In the genomic region with DNA sequence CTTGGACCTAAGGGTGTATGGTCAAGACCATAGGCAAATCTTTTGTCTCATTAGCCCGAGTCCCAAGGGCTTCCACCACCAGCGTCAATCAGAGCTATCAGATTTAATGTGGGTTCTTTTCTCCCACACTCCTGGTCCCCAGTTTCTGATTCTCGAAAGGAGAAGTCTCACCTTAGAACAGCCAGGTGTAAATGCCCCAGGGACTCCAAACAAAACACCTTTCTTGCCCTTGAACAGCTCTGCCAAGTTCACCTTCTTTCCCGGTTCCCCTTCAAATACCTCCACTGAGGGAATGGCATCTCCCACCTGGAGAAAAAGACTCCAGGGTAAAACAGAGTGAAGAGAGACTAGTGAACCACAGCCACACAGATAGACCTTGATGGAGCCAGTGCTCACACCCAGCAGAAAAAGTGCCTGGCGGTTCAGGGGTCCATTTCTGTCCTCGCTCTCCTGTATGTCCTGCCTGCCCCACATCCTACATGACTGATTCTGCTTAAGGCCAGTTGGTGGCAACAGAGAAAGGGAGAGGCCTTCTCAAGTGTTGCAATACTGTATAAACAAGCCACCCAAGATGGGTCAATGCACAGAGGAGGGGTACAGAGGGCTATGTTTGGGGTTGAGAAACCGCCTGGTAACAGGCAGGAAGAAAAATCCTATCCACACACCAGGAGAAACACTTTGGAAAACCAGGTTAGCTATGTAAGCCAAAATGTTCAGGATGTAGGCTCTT, we compare ENCODE assay signal across 8 mouse cellular contexts. TPM values are rescaled to one million over a fixed set of nuclear protein-coding genes. Genes with fewer than 3 reads are reported as not detected.
DNase-seq lines count a peak whose midpoint lies in the region; ATAC-seq and TF ChIP-seq lines count a peak whose summit lies in the region.

No protein-coding gene starts in this region.

- H3K36me3 ChIP-seq in kidney, adult 2 months (ENCODE audit: control insufficient read depth, insufficient read depth, low read length), result peaks cover 3% of the 10 kb centered on the region
- H3K36me3 ChIP-seq in forebrain, embryonic 10.5 days (replicated peaks), result peaks cover 61% of the 10 kb centered on the region
- peaks cover 50% of the 10 kb centered on the region for H3K36me3 ChIP-seq in limb, embryonic 13.5 days
- H3K36me3 ChIP-seq in myocyte (ENCODE audit: control insufficient read depth, insufficient read depth), result peaks cover 8% of the 10 kb centered on the region

- peaks cover 31% of the 10 kb centered on the region; the same call in 1 of the 2 replicates for H3K4me1 ChIP-seq in kidney, adult 2 months (ENCODE audit: control insufficient read depth, insufficient read depth, low read length)
- H3K4me1 ChIP-seq in forebrain, embryonic 10.5 days, result peaks cover 39% of the 10 kb centered on the region
- H3K4me1 ChIP-seq in limb, embryonic 13.5 days, result peaks cover 26% of the 10 kb centered on the region

- 27% methylated on average over 7 of the region's 7 CpGs for WGBS in kidney, adult 2 months
- 91% methylated on average over 7 of the region's 7 CpGs for WGBS in forebrain, embryonic 10.5 days
- WGBS in limb, embryonic 13.5 days, result 86% methylated on average over 7 of the region's 7 CpGs

- H3K4me2 ChIP-seq in limb, embryonic 13.5 days (replicated peaks), result peak overlapping the region; percentile 69
- peak overlapping the region; percentile 81 for H3K4me2 ChIP-seq in myocyte (ENCODE audit: low read depth)

- TF ChIP-seq POLR2A in kidney, adult 2 months (IDR thresholded peaks at IDR 0.05; ENCODE audit: low read depth, low read length), result no peak
- TF ChIP-seq POLR2A in myocyte (IDR thresholded peaks at IDR 0.05; ENCODE audit: insufficient read length, low read depth), result no peak

- peak overlapping the region; percentile 72 for H3K27ac ChIP-seq in kidney, adult 2 months (ENCODE audit: insufficient read depth, low read depth, low read length)
- no peak overlapping the region for H3K27ac ChIP-seq in forebrain, embryonic 10.5 days
- no peak overlapping the region for H3K27ac ChIP-seq in limb, embryonic 13.5 days

- peak; percentile 28; the same call in 1 of the 2 replicates for TF ChIP-seq CTCF in kidney, adult 2 months (conservative IDR thresholded peaks at IDR 0.05; ENCODE audit: insufficient read depth, insufficient read length, low read depth, low read length)

- DNase-seq in kidney, adult 2 months, result peak; percentile 60
- DNase-seq in kidney, postnatal 10 days, result no peak
- no peak for DNase-seq in forebrain, embryonic 10.5 days (ENCODE audit: extremely low spot score, low spot score)
- no peak for DNase-seq in right cerebral cortex, postnatal 10 days (ENCODE audit: low spot score in 2 of 2)
- no peak for DNase-seq in spleen, postnatal 36 days (ENCODE audit: low spot score in 2 of 2)
- no peak for DNase-seq in urinary bladder, postnatal 10 days (ENCODE audit: low spot score)

- peaks cover 25% of the 10 kb centered on the region for H3K79me2 ChIP-seq in myocyte (ENCODE audit: control insufficient read depth, insufficient read depth)

- no peak for ATAC-seq in limb, embryonic 13.5 days (ENCODE audit: low FRiP score, low read depth)

- H3K27me3 ChIP-seq in kidney, adult 2 months (replicated peaks; ENCODE audit: control insufficient read depth, insufficient read depth, low read length), result no peaks in the 10 kb centered on the region
- no peaks in the 10 kb centered on the region for H3K27me3 ChIP-seq in forebrain, embryonic 10.5 days (ENCODE audit: poor library complexity, severe bottlenecking)
- H3K27me3 ChIP-seq in limb, embryonic 13.5 days, result no peaks in the 10 kb centered on the region
- no peaks in the 10 kb centered on the region for H3K27me3 ChIP-seq in myocyte (ENCODE audit: control insufficient read depth, insufficient read depth, insufficient read length)

- peak overlapping the region; percentile 56 for H3K4me3 ChIP-seq in kidney, adult 2 months (ENCODE audit: insufficient read depth, low read depth, low read length)
- H3K4me3 ChIP-seq in forebrain, embryonic 10.5 days, result peak overlapping the region; percentile 81
- H3K4me3 ChIP-seq in limb, embryonic 13.5 days, result peak overlapping the region; percentile 64
- H3K4me3 ChIP-seq in myocyte, result peak overlapping the region; percentile 85

- peak overlapping the region; percentile 78 for H3K9ac ChIP-seq in limb, embryonic 13.5 days

- H3K9me3 ChIP-seq in forebrain, embryonic 10.5 days, result no peaks in the 10 kb centered on the region
- H3K9me3 ChIP-seq in limb, embryonic 13.5 days, result no peaks in the 10 kb centered on the region

- no peak overlapping the region for H3ac ChIP-seq in myocyte (ENCODE audit: control insufficient read depth, insufficient read length)

TF ChIP-seq in myocyte, 11 proteins besides CTCF, POLR2A, EP300 and RAD21:
- TF ChIP-seq E2F4 (IDR thresholded peaks at IDR 0.05; ENCODE audit: insufficient read depth) (no peak), CEBPB (IDR thresholded peaks at IDR 0.05; ENCODE audit: insufficient read depth, poor library complexity, severe bottlenecking) (peak; percentile 69), POLR2AphosphoS2 (IDR thresholded peaks at IDR 0.05; ENCODE audit: insufficient read length, low read depth) (no peak)

RNA-seq across cellular contexts. Expression of a gene that starts 1.5 kb away (rescaled TPM):
- 133 and 146 TPM in 2 replicates for polyA plus RNA-seq in kidney, adult 2 months (2012; rRNA removed)
- 155 and 159 TPM in 2 replicates for polyA plus RNA-seq in forebrain, embryonic 10.5 days (2016; fragmentation: Nextera tagmentation; extraction: Ambion mirVana)
- 165 and 176 TPM in 2 replicates for polyA plus RNA-seq in limb, embryonic 13.5 days (2015; fragmentation: Nextera tagmentation; extraction: Ambion mirVana)
- 281 TPM for polyA plus RNA-seq in myocyte (2012; fragmentation: generic; extraction: Trizol)

RNA-seq across cellular contexts. Expression of a gene that starts 1.9 kb away (rescaled TPM):
- 1,575 and 2,285 TPM in 2 replicates for polyA plus RNA-seq in kidney, adult 2 months (2012; rRNA removed)
- polyA plus RNA-seq in forebrain, embryonic 10.5 days (2016; fragmentation: Nextera tagmentation; extraction: Ambion mirVana), result 144 and 154 TPM in 2 replicates
- polyA plus RNA-seq in limb, embryonic 13.5 days (2015; fragmentation: Nextera tagmentation; extraction: Ambion mirVana), result 223 and 235 TPM in 2 replicates
- 276 TPM for polyA plus RNA-seq in myocyte (2012; fragmentation: generic; extraction: Trizol)

RNA-seq across cellular contexts. Expression of a gene that starts 13.6 kb away (rescaled TPM):
- polyA plus RNA-seq in kidney, adult 2 months (2012; rRNA removed), result 134 and 155 TPM in 2 replicates
- polyA plus RNA-seq in forebrain, embryonic 10.5 days (2016; fragmentation: Nextera tagmentation; extraction: Ambion mirVana), result 8.4 and 9.0 TPM in 2 replicates
- polyA plus RNA-seq in limb, embryonic 13.5 days (2015; fragmentation: Nextera tagmentation; extraction: Ambion mirVana), result 8.3 and 8.5 TPM in 2 replicates
- polyA plus RNA-seq in myocyte (2012; fragmentation: generic; extraction: Trizol), result 52.7 TPM

RNA-seq across cellular contexts. Expression of a gene that starts 17.2 kb away (rescaled TPM):
- polyA plus RNA-seq in kidney, adult 2 months (2012; rRNA removed), result 0.44 and 0.99 TPM in 2 replicates
- 0.55 and 0.60 TPM in 2 replicates for polyA plus RNA-seq in forebrain, embryonic 10.5 days (2016; fragmentation: Nextera tagmentation; extraction: Ambion mirVana)
- 2.2 and 3.0 TPM in 2 replicates for polyA plus RNA-seq in limb, embryonic 13.5 days (2015; fragmentation: Nextera tagmentation; extraction: Ambion mirVana)
- 0.28 TPM for polyA plus RNA-seq in myocyte (2012; fragmentation: generic; extraction: Trizol)

RNA-seq across cellular contexts. Expression of a gene that starts 26.3 kb away (rescaled TPM):
- polyA plus RNA-seq in kidney, adult 2 months (2012; rRNA removed), result 0.07 and 0.08 TPM in 2 replicates
- polyA plus RNA-seq in forebrain, embryonic 10.5 days (2016; fragmentation: Nextera tagmentation; extraction: Ambion mirVana), result 0.24 TPM in 1 of 2 replicates, not detected in the other
- 0.49 and 0.85 TPM in 2 replicates for polyA plus RNA-seq in limb, embryonic 13.5 days (2015; fragmentation: Nextera tagmentation; extraction: Ambion mirVana)
- polyA plus RNA-seq in myocyte (2012; fragmentation: generic; extraction: Trizol), result 0.12 TPM
